Mouse (Mus musculus): ENCODE data around the gene Klra7.
"Not testable (repeated sequence)": the region's sequence is repeated elsewhere in the genome, so short reads cannot be mapped to it uniquely, and the experiment has no call there.

The Klra7 gene

GRCm38 (mm10) chr6:130233222-130233621 lies at the start of gene Klra7:
TSS of gene Klra7 (minus strand) at chr6:130233322.
- in situ Hi-C loops (cut with MboI, MseI), result no loop called here

GRCm38 (mm10) chr6:130281828-130282227 lies 48.7 kb upstream of the Klra7 start, which contains the start of gene Klra10:
TSS of gene Klra10 (minus strand) at chr6:130281928.
- in situ Hi-C loops (cut with MboI, MseI), result not testable (repeated sequence)

- in situ Hi-C loops (cut with MboI, MseI), result no loop called here
These were observed 22.2 kb upstream of the Klra7 start for GRCm38 (mm10) chr6:130255326-130255725.

GRCm38 (mm10) chr6:130237536-130237935 lies 4.4 kb upstream of the Klra7 start:
- in situ Hi-C loops (cut with MboI, MseI), result no loop called here

GRCm38 (mm10) chr6:130236635-130237034 lies 3.5 kb upstream of the Klra7 start:
- in situ Hi-C loops (cut with MboI, MseI), result no loop called here

- in situ Hi-C loops (cut with MboI, MseI), result not testable (repeated sequence)
These were observed 35.7 kb downstream of the Klra7 start for GRCm38 (mm10) chr6:130197453-130197852.

GRCm38 (mm10) chr6:130193012-130193411 lies 40.1 kb downstream of the Klra7 start, which contains the start of gene Klra9:
TSS of gene Klra9 (minus strand) at chr6:130193112.
- in situ Hi-C loops (cut with MboI, MseI), result not testable (repeated sequence)

Data from regulatory T cell (primary cell).